Mouse (Mus musculus): ENCODE data around the gene Ptpn6. TPM values are rescaled to one million over a fixed set of nuclear protein-coding genes. Genes with fewer than 3 reads are reported as not detected.

The Ptpn6 gene
- total RNA-seq, 4 experiments from 2014 or later: 2.2 to 24.3 (median 13.4) TPM

- no peak for DNase-seq (ENCODE audit: low spot score in 2 of 2)
Measured at GRCm38 (mm10) chr6:124731038-124731437, 7.5 kb downstream of the Ptpn6 start.

- no peak for DNase-seq (ENCODE audit: low spot score in 2 of 2)
Measured at GRCm38 (mm10) chr6:124729850-124730705, 8.4 kb downstream of the Ptpn6 start.

- DNase-seq (ENCODE audit: low spot score in 2 of 2): no peak
Measured at GRCm38 (mm10) chr6:124728621-124729020, 9.9 kb downstream of the Ptpn6 start.

- DNase-seq (ENCODE audit: low spot score in 2 of 2): no peak
Measured at GRCm38 (mm10) chr6:124724472-124724871, 14.0 kb downstream of the Ptpn6 start.

- no peak for DNase-seq (ENCODE audit: low spot score in 2 of 2)
Measured at GRCm38 (mm10) chr6:124723541-124723940, 15.0 kb downstream of the Ptpn6 start.

- no peak for DNase-seq (ENCODE audit: low spot score in 2 of 2)
Measured at GRCm38 (mm10) chr6:124722876-124723473, 15.5 kb downstream of the Ptpn6 start.

- no peak for DNase-seq (ENCODE audit: low spot score in 2 of 2)
Measured at GRCm38 (mm10) chr6:124720904-124721303, 17.6 kb downstream of the Ptpn6 start.

GRCm38 (mm10) chr6:124719354-124719978, 19.0 kb downstream of the Ptpn6 start:
- DNase-seq (ENCODE audit: low spot score in 2 of 2): no peak

- no peak for DNase-seq (ENCODE audit: low spot score in 2 of 2)
Measured at GRCm38 (mm10) chr6:124718703-124719102, 19.8 kb downstream of the Ptpn6 start.

GRCm38 (mm10) chr6:124717968-124718367, 20.5 kb downstream of the Ptpn6 start:
- no peak for DNase-seq (ENCODE audit: low spot score in 2 of 2)

GRCm38 (mm10) chr6:124716864-124717490, 21.5 kb downstream of the Ptpn6 start:
- no peak for DNase-seq (ENCODE audit: low spot score in 2 of 2)

GRCm38 (mm10) chr6:124712918-124713317, 25.6 kb downstream of the Ptpn6 start:
- DNase-seq (ENCODE audit: low spot score in 2 of 2): no peak

GRCm38 (mm10) chr6:124711824-124712782, 26.4 kb downstream of the Ptpn6 start, which contains the start of the genes Emg1 and Phb2:
Gene Emg1, minus strand, starts transcription at chr6:124712178.
Gene Phb2, plus strand, starts transcription at chr6:124712336.
- peak; percentile 96 for DNase-seq (ENCODE audit: low spot score in 2 of 2)

GRCm38 (mm10) chr6:124708289-124708889, 30.1 kb downstream of the Ptpn6 start:
- no peak for DNase-seq (ENCODE audit: low spot score in 2 of 2)

- DNase-seq (ENCODE audit: low spot score in 2 of 2): no peak
Measured at GRCm38 (mm10) chr6:124706061-124706627, 32.4 kb downstream of the Ptpn6 start.

GRCm38 (mm10) chr6:124704417-124704816, 34.1 kb downstream of the Ptpn6 start:
- no peak for DNase-seq (ENCODE audit: low spot score in 2 of 2)

GRCm38 (mm10) chr6:124703789-124704188, 34.7 kb downstream of the Ptpn6 start:
- DNase-seq (ENCODE audit: low spot score in 2 of 2): no peak

GRCm38 (mm10) chr6:124702784-124703103, 35.8 kb downstream of the Ptpn6 start:
- DNase-seq (ENCODE audit: low spot score in 2 of 2): peak; percentile 67 to 73

- no peak for DNase-seq (ENCODE audit: low spot score in 2 of 2)
Measured at GRCm38 (mm10) chr6:124702102-124702783, 36.3 kb downstream of the Ptpn6 start.

All from layer of hippocampus, adult 8-10 months (tissue).